Mouse (Mus musculus): ENCODE data around the gene Prg3.

DNA sequence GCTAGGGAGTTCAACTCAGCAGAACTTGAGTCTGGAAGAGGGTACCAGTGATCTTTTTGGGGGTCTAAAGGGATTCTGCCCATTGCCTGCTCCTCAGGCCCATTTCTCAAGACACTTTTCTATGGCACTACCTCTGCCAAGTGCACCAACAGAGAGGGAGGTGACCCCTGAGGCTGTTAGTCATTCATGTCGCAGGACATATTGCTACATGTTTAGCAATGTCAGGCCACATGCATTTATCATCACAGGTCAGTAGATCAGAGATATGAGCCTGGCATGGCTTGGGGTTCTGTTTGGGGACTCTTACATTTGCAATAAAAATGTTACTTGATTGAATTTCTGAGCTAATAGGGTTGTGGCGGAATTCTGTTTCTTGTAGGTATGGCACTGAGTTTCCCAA is 12.4 kb upstream of the Prg3 start:
- TF ChIP-seq CTCF (IDR thresholded peaks at IDR 0.05) (no peak), POLR2A (IDR thresholded peaks at IDR 0.05; ENCODE audit: insufficient read depth, low read depth, low read length) (no peak)

Data from heart, adult 2 months (tissue).